Mouse (Mus musculus) midbrain, embryonic 16.5 days (tissue): ENCODE results near the gene Traf3. TPM values are rescaled to one million over a fixed set of nuclear protein-coding genes. Genes with fewer than 3 reads are reported as not detected.
A peak's percentile ranks its signal among the peaks of the same experiment; 100 is the strongest.

Source experiments
- ATAC-seq: fragments of 200-750 bp; cut with Nextera tagmentation; 2 replicates; pipeline ENCODE4 v1.8.0; 2017; ENCODE audit warnings: moderate TSS enrichment
- H3K27ac ChIP-seq: fragments of 300-500 bp; sonication (generic); 2 replicates; pipeline ENCODE4 v1.5.1; 2014; ENCODE audit warnings: mild to moderate bottlenecking, low read length, mixed read lengths
- H3K27me3 ChIP-seq: fragments of 300-500 bp; sonication (generic); 2 replicates; pipeline ENCODE4 v1.6.1; 2014; ENCODE audit warnings: low read depth, low read length, mixed read lengths; ENCODE audit not compliant: control insufficient read depth, insufficient read depth
- H3K36me3 ChIP-seq: fragments of 300-500 bp; sonication (generic); 2 replicates; pipeline ENCODE4 v1.6.1; 2014; ENCODE audit warnings: mild to moderate bottlenecking, low read length, moderate library complexity, mixed read lengths; ENCODE audit not compliant: control insufficient read depth, insufficient read depth
- H3K4me1 ChIP-seq: fragments of 300-500 bp; sonication (generic); 2 replicates; pipeline ENCODE4 v1.6.1; 2014; ENCODE audit warnings: mild to moderate bottlenecking, low read length, mixed read lengths; ENCODE audit not compliant: control insufficient read depth, insufficient read depth
- H3K4me2 ChIP-seq: fragments of 300-500 bp; sonication (generic); 2 replicates; pipeline ENCODE4 v1.6.1; 2014; ENCODE audit warnings: mild to moderate bottlenecking, low read length, mixed read lengths
- H3K4me3 ChIP-seq: fragments of 300-500 bp; sonication (generic); 2 replicates; pipeline ENCODE4 v1.5.1; 2014; ENCODE audit warnings: low read depth, mild to moderate bottlenecking, low read length, moderate library complexity, mixed read lengths
- H3K9ac ChIP-seq: fragments of 300-500 bp; sonication (generic); 2 replicates; pipeline ENCODE4 v1.6.1; 2014; ENCODE audit warnings: low read depth, low read length, mixed read lengths
- H3K9me3 ChIP-seq: fragments of 300-500 bp; sonication (generic); replicated peaks from 2 replicates; pipeline ENCODE4 v1.6.1; 2014; ENCODE audit warnings: mild to moderate bottlenecking, low read length, mixed read lengths; ENCODE audit not compliant: control insufficient read depth, poor library complexity, severe bottlenecking
- WGBS: fragments of 180-500 bp; shearing (Covaris S2); extraction: QIAGEN DNeasy Blood & Tissue Kit; methylation state at CpG from one replicate; pipeline ENCODE4 v1.1.7; 2014; 5-methylcytosine and 5-hydroxymethylcytosine counted together
- polyA plus RNA-seq: library from polyadenylated mRNA; unstranded; fragments of >200 nt; fragmentation: Nextera tagmentation; extraction: Ambion mirVana; gene quantifications from 2 replicates; pipeline ENCODE4 v1.2.1, GENCODE M21; 2015

The Traf3 gene
- polyA plus RNA-seq, 1 experiment from 2014 or later = 17.4 TPM

DNA sequence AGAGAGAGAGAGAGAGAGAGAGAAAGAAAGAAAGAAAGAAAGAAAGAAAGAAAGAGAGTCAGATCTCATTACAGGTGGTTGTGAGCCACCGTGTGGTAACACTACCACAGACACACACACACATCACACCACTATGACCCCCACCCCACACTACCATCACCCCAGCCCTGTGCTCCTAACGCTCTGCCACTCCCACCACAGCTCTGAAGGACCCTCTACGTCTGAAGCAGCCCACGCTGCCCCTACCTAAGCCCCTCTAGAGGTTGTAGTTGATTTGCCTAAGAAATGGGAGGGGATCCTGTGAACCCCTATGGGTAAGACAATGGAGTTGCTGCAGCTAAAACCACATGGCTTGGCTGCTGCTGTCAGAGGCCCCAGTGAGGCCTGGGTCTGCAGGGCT lies 117.4 kb downstream of the Traf3 start:
- Histone ChIP-seq H3K27me3 (no peaks in the 10 kb centered on the region; the same call in 1 of the 2 replicates), H3K9ac (no peak overlapping the region), H3K4me2 (no peak overlapping the region), H3K36me3 (0 out of 2 replicates have a peak, but pooled peaks cover 2% of the 10 kb centered on the region), H3K9me3 (0 out of 2 replicates have a peak, but pooled peaks cover 3% of the 10 kb centered on the region), H3K4me1 (peaks cover 7% of the 10 kb centered on the region; the same call in 1 of the 2 replicates), H3K27ac (no peak overlapping the region), H3K4me3 (no peak overlapping the region)
- WGBS = 57% methylated on average over 4 of the region's 4 CpGs
- no peak for ATAC-seq

DNA sequence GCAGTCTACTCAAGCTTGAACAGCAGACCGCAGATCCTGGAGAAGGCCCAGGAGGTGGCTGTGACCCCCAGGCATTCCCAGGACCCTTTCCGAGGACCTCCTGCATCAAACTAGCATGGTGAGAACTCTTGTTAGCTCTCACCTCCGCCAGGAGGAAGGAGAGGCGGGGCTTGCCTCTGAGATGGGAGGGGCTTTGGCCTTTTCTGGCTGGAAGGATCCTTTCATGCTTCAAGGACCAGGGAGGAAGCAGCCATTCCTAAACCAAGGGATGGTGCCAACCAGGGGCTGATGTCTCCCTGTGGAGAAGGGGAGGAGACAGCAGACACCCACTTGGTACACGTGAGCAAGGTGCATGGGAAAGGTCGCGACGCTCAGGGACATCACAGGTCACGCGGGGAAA lies 118.4 kb downstream of the Traf3 start:
- Histone ChIP-seq H3K9me3 (no peaks in the 10 kb centered on the region), H3K36me3 (0 out of 2 replicates have a peak, but pooled peaks cover 2% of the 10 kb centered on the region), H3K4me1 (peaks cover 7% of the 10 kb centered on the region; the same call in 1 of the 2 replicates), H3K27ac (no peak overlapping the region), H3K4me3 (no peak overlapping the region), H3K27me3 (no peaks in the 10 kb centered on the region), H3K4me2 (peak overlapping the region; percentile 23; the same call in 1 of the 2 replicates), H3K9ac (peak overlapping the region; percentile 41)
- 23% methylated on average over 10 of the region's 10 CpGs for WGBS
- ATAC-seq = no peak

- Histone ChIP-seq H3K4me3 (no peak overlapping the region), H3K9ac (no peak overlapping the region), H3K27ac (no peak overlapping the region), H3K36me3 (peaks cover 33% of the 10 kb centered on the region), H3K9me3 (no peaks in the 10 kb centered on the region), H3K4me2 (no peak overlapping the region), H3K4me1 (no peaks in the 10 kb centered on the region), H3K27me3 (no peaks in the 10 kb centered on the region)
- ATAC-seq = no peak
- 98% methylated on average over 12 of the region's 12 CpGs for WGBS
These were observed 126.9 kb downstream of the Traf3 start for GRCm38 (mm10) chr12:111293025-111293424.

DNA sequence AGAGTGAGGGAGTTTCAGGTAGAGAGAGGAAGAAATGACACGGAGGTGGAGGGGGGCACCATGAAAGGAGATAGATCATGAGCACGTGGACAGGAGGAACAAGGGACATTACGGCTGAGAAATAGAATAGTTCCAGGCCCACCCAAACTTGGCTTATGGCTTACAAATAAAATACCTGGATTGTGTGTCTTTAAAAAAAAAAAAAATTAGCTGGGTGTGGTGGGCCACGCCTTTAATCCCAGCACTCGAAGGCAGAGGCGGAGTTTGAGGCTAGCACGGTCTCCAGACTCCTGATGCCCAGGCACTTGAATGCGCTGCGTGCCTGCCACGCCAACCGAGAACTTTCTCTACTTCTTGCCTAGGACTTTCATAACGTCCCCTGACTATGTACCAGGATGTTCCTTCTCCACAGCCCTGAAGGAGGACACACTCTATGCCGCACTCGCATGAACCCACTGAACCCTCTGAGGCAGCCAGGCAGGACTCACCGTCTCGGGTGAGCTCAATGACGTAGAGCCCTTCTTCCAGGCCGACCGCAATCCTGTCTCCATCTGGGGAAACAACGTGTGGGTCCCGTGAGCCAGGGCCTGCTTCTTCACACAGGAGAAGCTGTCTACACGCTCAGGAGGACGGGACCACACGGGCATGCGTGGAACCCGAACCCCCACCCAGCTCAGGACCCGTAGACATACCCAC lies 135.3 kb downstream of the Traf3 start:
- WGBS = 94% methylated on average over 27 of the region's 27 CpGs
- Histone ChIP-seq H3K4me1 (no peaks in the 10 kb centered on the region), H3K4me2 (no peak overlapping the region), H3K9ac (no peak overlapping the region), H3K27me3 (no peaks in the 10 kb centered on the region), H3K36me3 (peaks cover 51% of the 10 kb centered on the region), H3K4me3 (no peak overlapping the region), H3K27ac (no peak overlapping the region), H3K9me3 (no peaks in the 10 kb centered on the region)
- ATAC-seq = no peak

DNA sequence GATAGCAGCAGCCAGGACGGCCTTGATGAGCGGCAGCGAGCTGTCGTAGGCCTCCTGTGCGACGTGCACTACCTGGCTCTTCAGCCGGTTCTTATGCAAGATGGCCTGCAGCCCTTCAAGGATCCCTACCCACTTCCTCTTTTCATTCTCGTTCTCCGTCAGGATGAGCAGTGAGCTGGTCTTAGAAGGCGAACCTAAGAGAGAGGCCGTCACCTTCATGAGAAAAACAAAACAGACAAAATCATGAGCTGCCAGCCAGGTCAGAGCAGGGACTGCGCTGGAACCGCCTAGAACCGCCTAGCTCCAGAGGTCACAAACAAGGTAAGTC lies 135.8 kb downstream of the Traf3 start:
- no peak overlapping the region for H3K27ac ChIP-seq
- no peaks in the 10 kb centered on the region for H3K27me3 ChIP-seq
- ATAC-seq = no peak
- H3K9me3 ChIP-seq = no peaks in the 10 kb centered on the region
- H3K4me3 ChIP-seq = no peak overlapping the region
- no peak overlapping the region for H3K9ac ChIP-seq
- no peak overlapping the region for H3K4me2 ChIP-seq
- no peaks in the 10 kb centered on the region for H3K4me1 ChIP-seq
- 96% methylated on average over 14 of the region's 14 CpGs for WGBS
- H3K36me3 ChIP-seq = peaks cover 52% of the 10 kb centered on the region

DNA sequence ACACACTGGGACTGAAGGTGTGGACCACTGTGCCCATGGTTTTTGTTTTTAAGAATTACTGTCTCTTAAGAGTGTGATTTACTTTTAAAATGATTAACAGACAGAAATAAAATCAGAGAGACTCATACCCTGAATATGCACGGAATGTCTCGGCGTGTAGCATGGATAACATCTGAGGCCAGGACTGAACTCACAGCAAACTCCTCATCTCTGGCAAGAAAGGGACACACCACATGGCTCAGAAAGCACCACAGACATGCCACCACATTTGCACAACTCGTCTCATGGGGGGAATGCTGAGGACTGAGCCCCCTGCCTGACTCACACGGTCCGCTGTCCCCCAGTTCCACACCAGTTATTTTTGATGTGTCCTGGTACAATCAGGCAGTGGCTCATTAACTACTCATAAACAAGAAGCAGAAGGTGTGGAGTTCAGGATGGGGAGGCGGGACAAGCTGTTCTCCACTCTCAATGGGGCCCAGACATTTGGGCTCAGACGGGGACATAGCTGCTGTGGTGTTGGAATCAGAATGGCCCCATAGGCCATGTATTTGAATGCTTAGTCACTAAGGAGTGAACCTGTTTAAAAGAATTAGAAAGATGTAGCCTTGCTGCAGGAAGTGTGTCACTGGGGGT lies 137.7 kb downstream of the Traf3 start:
- 96% methylated on average over 8 of the region's 8 CpGs for WGBS
- no peak for ATAC-seq

DNA sequence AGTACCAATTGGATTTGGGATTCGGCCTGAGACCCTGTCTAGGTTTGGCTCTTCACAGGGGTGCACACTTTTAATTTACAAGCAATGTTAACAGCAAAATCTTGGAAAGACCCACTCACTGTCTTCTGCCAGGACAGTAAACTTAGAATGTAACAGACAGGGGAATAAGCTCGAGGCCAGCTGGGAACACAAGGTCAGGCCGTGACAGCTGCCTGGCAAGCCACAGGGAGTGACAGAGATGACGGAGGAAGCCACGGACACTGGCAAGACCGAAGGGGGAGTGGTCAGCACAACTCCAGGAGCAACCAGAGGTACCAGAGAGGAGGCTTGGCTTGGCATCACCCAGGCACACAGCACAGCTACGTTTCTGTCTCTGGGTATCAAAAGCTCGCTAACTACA lies 140.7 kb downstream of the Traf3 start:
- H3K4me1 ChIP-seq = no peaks in the 10 kb centered on the region
- no peak overlapping the region for H3K27ac ChIP-seq
- H3K9me3 ChIP-seq = no peaks in the 10 kb centered on the region
- H3K9ac ChIP-seq = no peak overlapping the region
- H3K4me2 ChIP-seq = no peak overlapping the region
- peaks cover 62% of the 10 kb centered on the region for H3K36me3 ChIP-seq
- no peak for ATAC-seq
- WGBS = 86% methylated on average over 8 of the region's 8 CpGs
- no peak overlapping the region for H3K4me3 ChIP-seq
- no peaks in the 10 kb centered on the region for H3K27me3 ChIP-seq

More for the DNA sequence above, 137.7 kb downstream of the Traf3 start:
- Histone ChIP-seq H3K4me1 (no peaks in the 10 kb centered on the region), H3K27me3 (no peaks in the 10 kb centered on the region), H3K4me3 (no peak overlapping the region), H3K4me2 (no peak overlapping the region), H3K27ac (no peak overlapping the region), H3K9ac (no peak overlapping the region), H3K36me3 (peaks cover 60% of the 10 kb centered on the region), H3K9me3 (no peaks in the 10 kb centered on the region)

DNA sequence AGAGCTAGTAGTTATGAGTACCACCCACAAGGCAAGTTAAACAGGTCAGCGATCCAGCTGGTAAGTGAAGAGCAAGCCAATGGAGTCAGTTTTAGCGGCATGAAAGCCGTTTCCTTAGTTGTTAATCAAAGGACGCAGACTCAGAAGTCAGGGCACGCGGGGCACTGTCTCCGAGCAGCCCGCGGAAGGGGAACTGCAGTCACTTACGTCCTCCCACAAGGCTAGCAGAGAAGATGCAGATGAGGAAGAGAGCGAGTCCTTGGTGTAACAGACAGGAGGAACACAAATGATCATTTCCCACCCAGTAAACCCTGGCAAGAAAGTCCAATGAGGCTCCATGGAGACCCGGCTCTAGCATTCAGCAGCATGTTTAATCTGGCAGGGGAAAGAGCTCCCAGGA lies 143.1 kb downstream of the Traf3 start:
- Histone ChIP-seq H3K27me3 (no peaks in the 10 kb centered on the region), H3K9ac (no peak overlapping the region), H3K9me3 (no peaks in the 10 kb centered on the region), H3K27ac (no peak overlapping the region), H3K4me2 (no peak overlapping the region), H3K4me3 (no peak overlapping the region), H3K36me3 (peaks cover 68% of the 10 kb centered on the region), H3K4me1 (no peaks in the 10 kb centered on the region)
- ATAC-seq = no peak
- WGBS = 78% methylated on average over 12 of the region's 12 CpGs

DNA sequence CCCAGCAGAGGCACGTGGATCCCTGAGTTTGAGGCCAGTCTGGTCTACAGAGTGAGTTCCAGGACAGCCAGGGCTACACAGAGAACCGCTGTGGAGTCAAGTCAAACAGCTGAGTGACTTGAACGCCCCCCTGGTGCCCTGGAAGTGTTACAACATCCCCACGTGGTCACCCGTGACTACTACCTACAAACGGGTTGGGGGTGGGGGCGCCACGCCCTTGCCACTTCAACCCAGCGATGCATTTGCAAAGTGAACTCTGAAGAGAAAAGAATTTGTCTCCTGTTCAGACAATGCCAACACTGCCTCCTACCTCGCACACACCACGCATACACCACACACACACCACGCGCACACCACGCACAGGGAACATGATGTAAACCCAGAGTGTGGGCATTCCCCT lies 143.8 kb downstream of the Traf3 start:
- no peak overlapping the region for H3K4me3 ChIP-seq
- H3K27ac ChIP-seq = no peak overlapping the region

More for the DNA sequence above, 143.8 kb downstream of the Traf3 start:
- no peak overlapping the region for H3K4me2 ChIP-seq
- H3K9me3 ChIP-seq = no peaks in the 10 kb centered on the region
- no peak overlapping the region for H3K9ac ChIP-seq
- ATAC-seq = no peak
- H3K27me3 ChIP-seq = no peaks in the 10 kb centered on the region
- no peaks in the 10 kb centered on the region for H3K4me1 ChIP-seq
- H3K36me3 ChIP-seq = peaks cover 68% of the 10 kb centered on the region
- 89% methylated on average over 14 of the region's 14 CpGs for WGBS
